Mouse (Mus musculus) hindbrain, embryonic 14.5 days (tissue): ENCODE data around the gene Gm20547. TPM values are rescaled to one million over a fixed set of nuclear protein-coding genes. Genes with fewer than 3 reads are reported as not detected.

Source experiments
- ATAC-seq: fragments of 200-750 bp; cut with Nextera tagmentation; 2 replicates; pipeline ENCODE4 v1.8.0; 2017; ENCODE audit warnings: moderate number of reproducible peaks, mild to moderate bottlenecking, moderate TSS enrichment, moderate library complexity; ENCODE audit not compliant: low FRiP score
- DNase-seq: peaks from one replicate; pipeline ENCODE4 v3.0.0-alpha.2; 2015; ENCODE audit warnings: low spot score
- H3K27ac ChIP-seq: fragments of 300-500 bp; sonication (generic); 2 replicates; pipeline ENCODE4 v1.5.1; 2014; ENCODE audit warnings: mild to moderate bottlenecking, moderate library complexity
- H3K27me3 ChIP-seq: fragments of 300-500 bp; sonication (generic); 2 replicates; pipeline ENCODE4 v1.6.1; 2014; ENCODE audit warnings: mild to moderate bottlenecking, low read length, mixed read lengths; ENCODE audit not compliant: control insufficient read depth, insufficient read depth
- H3K36me3 ChIP-seq: fragments of 300-500 bp; sonication (generic); replicated peaks from 2 replicates; pipeline ENCODE4 v1.6.1; 2014; ENCODE audit not compliant: control insufficient read depth, insufficient read depth
- H3K4me1 ChIP-seq: fragments of 300-500 bp; sonication (generic); replicated peaks from 2 replicates; pipeline ENCODE4 v1.6.1; 2014; ENCODE audit warnings: antibody characterized with exemption, low read length, mixed read lengths; ENCODE audit not compliant: control insufficient read depth, insufficient read depth
- H3K4me2 ChIP-seq: fragments of 300-500 bp; sonication (generic); replicated peaks from 2 replicates; pipeline ENCODE4 v1.6.1; 2014; ENCODE audit warnings: mild to moderate bottlenecking, moderate library complexity
- H3K4me3 ChIP-seq: fragments of 300-500 bp; sonication (generic); replicated peaks from 2 replicates; pipeline ENCODE4 v1.5.1; 2014; ENCODE audit warnings: mild to moderate bottlenecking, low read length
- H3K9ac ChIP-seq: fragments of 300-500 bp; sonication (generic); 2 replicates; pipeline ENCODE4 v1.6.1; 2014
- H3K9me3 ChIP-seq: fragments of 300-500 bp; sonication (generic); 2 replicates; pipeline ENCODE4 v1.6.1; 2016; ENCODE audit warnings: low read length; ENCODE audit not compliant: control insufficient read depth
- WGBS: fragments of 180-500 bp; shearing (Covaris S2); extraction: QIAGEN DNeasy Blood & Tissue Kit; methylation state at CpG from one replicate; pipeline ENCODE4 v1.1.7; 2014; 5-methylcytosine and 5-hydroxymethylcytosine counted together
- polyA plus RNA-seq: library from polyadenylated mRNA; unstranded; fragments of >200 nt; fragmentation: Nextera tagmentation; extraction: Ambion mirVana; gene quantifications from 2 replicates; pipeline ENCODE4 v1.2.1, GENCODE M21; 2014

Gene Gm20547
- polyA plus RNA-seq, 1 experiment from 2014 or later = not detected

GRCm38 (mm10) chr17:34898160-34898586, 16.3 kb upstream of the Gm20547 start, which contains the start of the genes C2 and Ehmt2:
TSS of gene C2 (minus strand) at chr17:34898265.
TSS of gene Ehmt2 (plus strand) at chr17:34898469.
- peak within 1 kb of the TSS; percentile 98 for H3K9ac ChIP-seq
- peaks cover 38% of the 10 kb centered on the region for H3K4me1 ChIP-seq

GRCm38 (mm10) chr17:34897373-34898159, 15.7 kb upstream of the Gm20547 start:
- peak; percentile 36 for DNase-seq

More at GRCm38 (mm10) chr17:34898160-34898586, 16.3 kb upstream of the Gm20547 start, which contains the start of the genes C2 and Ehmt2:
- Histone ChIP-seq H3K27ac (peak within 1 kb of the TSS; percentile 97), H3K36me3 (peaks cover 32% of the 10 kb centered on the region), H3K27me3 (no peaks in the 10 kb centered on the region), H3K4me2 (peak within 1 kb of the TSS; percentile 93), H3K4me3 (peak within 1 kb of the TSS; percentile 93), H3K9me3 (no peaks in the 10 kb centered on the region)
- DNase-seq = peak; percentile 78
- ATAC-seq = peak; percentile 34; the same call in 1 of the 2 replicates
- under 1% methylated on average over 29 of the region's 44 CpGs for WGBS

GRCm38 (mm10) chr17:34896366-34896765, 14.5 kb upstream of the Gm20547 start:
- DNase-seq (no peak), ATAC-seq (no peak)
- Histone ChIP-seq H3K27ac (no peak overlapping the region), H3K9ac (peak overlapping the region; percentile 89; the same call in 1 of the 2 replicates), H3K4me3 (peak overlapping the region; percentile 75), H3K4me2 (peak overlapping the region; percentile 79), H3K4me1 (peaks cover 38% of the 10 kb centered on the region), H3K9me3 (no peaks in the 10 kb centered on the region), H3K27me3 (no peaks in the 10 kb centered on the region), H3K36me3 (peaks cover 17% of the 10 kb centered on the region)
- WGBS = 87% methylated on average over 17 of the region's 17 CpGs

More at GRCm38 (mm10) chr17:34897373-34898159, 15.7 kb upstream of the Gm20547 start:
- Histone ChIP-seq H3K4me3 (peak overlapping the region; percentile 93), H3K4me2 (peak overlapping the region; percentile 93), H3K27ac (peak overlapping the region; percentile 97), H3K4me1 (peaks cover 38% of the 10 kb centered on the region), H3K36me3 (peaks cover 26% of the 10 kb centered on the region), H3K9ac (peak overlapping the region; percentile 98), H3K9me3 (no peaks in the 10 kb centered on the region), H3K27me3 (no peaks in the 10 kb centered on the region)
- WGBS = 18% methylated on average over 10 of the region's 10 CpGs
- no peak for ATAC-seq

GRCm38 (mm10) chr17:34895724-34896123, 13.9 kb upstream of the Gm20547 start:
- no peak for ATAC-seq
- peaks cover 11% of the 10 kb centered on the region; the same call in 1 of the 2 replicates for H3K36me3 ChIP-seq
- no peaks in the 10 kb centered on the region for H3K9me3 ChIP-seq
- peaks cover 37% of the 10 kb centered on the region for H3K4me1 ChIP-seq
- H3K4me2 ChIP-seq = peak overlapping the region; percentile 79
- WGBS = 90% methylated on average over 15 of the region's 15 CpGs
- peak overlapping the region; percentile 89 for H3K9ac ChIP-seq
- H3K27ac ChIP-seq = peak overlapping the region; percentile 96
- peak overlapping the region; percentile 75 for H3K4me3 ChIP-seq
- DNase-seq = no peak
- H3K27me3 ChIP-seq = no peaks in the 10 kb centered on the region

- Histone ChIP-seq H3K27ac (peak overlapping the region; percentile 96), H3K4me3 (peak overlapping the region; percentile 75), H3K4me1 (peaks cover 29% of the 10 kb centered on the region), H3K9me3 (no peaks in the 10 kb centered on the region), H3K36me3 (peaks cover 8% of the 10 kb centered on the region; the same call in 1 of the 2 replicates), H3K4me2 (peak overlapping the region; percentile 79), H3K27me3 (no peaks in the 10 kb centered on the region), H3K9ac (peak overlapping the region; percentile 89)
- WGBS = 5% methylated on average over 43 of the region's 51 CpGs
- ATAC-seq (peak; percentile 35), DNase-seq (peak; percentile 34)
These were observed 13.1 kb upstream of the Gm20547 start for GRCm38 (mm10) chr17:34894801-34895530.

GRCm38 (mm10) chr17:34894074-34894597, 12.3 kb upstream of the Gm20547 start:
- Histone ChIP-seq H3K9ac (peak overlapping the region; percentile 89), H3K27me3 (no peaks in the 10 kb centered on the region), H3K4me1 (peaks cover 28% of the 10 kb centered on the region), H3K9me3 (no peaks in the 10 kb centered on the region), H3K36me3 (peaks cover 8% of the 10 kb centered on the region; the same call in 1 of the 2 replicates), H3K4me3 (peak overlapping the region; percentile 75), H3K4me2 (peak overlapping the region; percentile 79), H3K27ac (peak overlapping the region; percentile 96)
- under 1% methylated on average over 40 of the region's 51 CpGs for WGBS
- DNase-seq (peak; percentile 98), ATAC-seq (peak; percentile 90)

- H3K4me1 ChIP-seq = peaks cover 28% of the 10 kb centered on the region
- H3K9me3 ChIP-seq = no peaks in the 10 kb centered on the region
- ATAC-seq = no peak
- 68% methylated on average over 12 of the region's 12 CpGs for WGBS
- DNase-seq = no peak
- peak overlapping the region; percentile 75 for H3K4me3 ChIP-seq
- H3K27ac ChIP-seq = peak overlapping the region; percentile 73
- H3K4me2 ChIP-seq = peak overlapping the region; percentile 79
- peaks cover 8% of the 10 kb centered on the region; the same call in 1 of the 2 replicates for H3K36me3 ChIP-seq
- peak overlapping the region; percentile 52 for H3K9ac ChIP-seq
- H3K27me3 ChIP-seq = no peaks in the 10 kb centered on the region
These were observed 11.4 kb upstream of the Gm20547 start for GRCm38 (mm10) chr17:34893072-34893824.

GRCm38 (mm10) chr17:34891377-34891776, 9.5 kb upstream of the Gm20547 start:
- Histone ChIP-seq H3K9me3 (no peaks in the 10 kb centered on the region), H3K27me3 (no peaks in the 10 kb centered on the region), H3K9ac (no peak overlapping the region), H3K4me1 (peaks cover 13% of the 10 kb centered on the region), H3K4me3 (no peak overlapping the region), H3K36me3 (peaks cover 6% of the 10 kb centered on the region; the same call in 1 of the 2 replicates), H3K4me2 (no peak overlapping the region), H3K27ac (no peak overlapping the region)
- DNase-seq = no peak
- no peak for ATAC-seq
- 94% methylated on average over 2 of the region's 2 CpGs for WGBS
